In genomic region chr15:87783331-87783730, GRCm38 (mm10) we compare ENCODE assay signal across 19 mouse cellular contexts.
DNase-seq lines count a peak whose midpoint lies in the region.
"Had no signal": no experiment of that assay in that cellular context is flagged by ENCODE, and none has a peak within 500 bp of the region (broad histone marks: within the 10 kb centered on the region; RNA-seq: fewer than 3 reads in every experiment).

No protein-coding gene starts in this region.

- H3K27ac ChIP-seq in heart, embryonic 10.5 days, result no peak overlapping the region
- H3K27ac ChIP-seq in limb, embryonic 10.5 days, result no peak overlapping the region

- intact Hi-C loops in heart, postnatal 36 days (cut with DNase I), result no loop called here

- H3K9me3 ChIP-seq in heart, embryonic 10.5 days, result no peaks in the 10 kb centered on the region
- no peaks in the 10 kb centered on the region for H3K9me3 ChIP-seq in limb, embryonic 10.5 days (replicated peaks)

- no peaks in the 10 kb centered on the region for H3K36me3 ChIP-seq in heart, embryonic 10.5 days
- no peaks in the 10 kb centered on the region for H3K36me3 ChIP-seq in limb, embryonic 10.5 days
- H3K36me3 ChIP-seq: G1E had no signal

- H3K4me1 ChIP-seq in heart, embryonic 10.5 days, result no peaks in the 10 kb centered on the region
- H3K4me1 ChIP-seq in limb, embryonic 10.5 days, result no peaks in the 10 kb centered on the region

- no peaks in the 10 kb centered on the region for H3K27me3 ChIP-seq in heart, embryonic 10.5 days (ENCODE audit: insufficient read depth, poor library complexity, severe bottlenecking)
- H3K27me3 ChIP-seq in limb, embryonic 10.5 days (ENCODE audit: low read depth, poor library complexity, severe bottlenecking), result no peaks in the 10 kb centered on the region
- H3K27me3 ChIP-seq: CH12.LX, Patski had no signal

- no peak overlapping the region for H3K4me3 ChIP-seq in heart, embryonic 10.5 days
- H3K4me3 ChIP-seq in limb, embryonic 10.5 days, result no peak overlapping the region

- 74% methylated on average over 2 of the region's 2 CpGs for WGBS in heart, embryonic 10.5 days
- 86% methylated on average over 2 of the region's 2 CpGs for WGBS in limb, embryonic 10.5 days

- peak; percentile 76 for DNase-seq in heart, adult 11 months
- DNase-seq in heart, adult 8-10 months (ENCODE audit: low spot score), result no peak
- peak; percentile 71 for DNase-seq in heart, embryonic 10.5 days (ENCODE audit: low spot score)
- DNase-seq in heart, postnatal 36 days, result no peak
- peak; percentile 12 for DNase-seq in limb, embryonic 10.5 days (ENCODE audit: low spot score)
- no peak for DNase-seq in spleen, adult 18-20 months
- DNase-seq: adrenal gland, adult 2 months; adrenal gland, adult 8-10 months; adrenal gland, postnatal 10 days; adrenal gland, postnatal 14 days; adrenal gland, postnatal 25 days; adrenal gland, postnatal 36 days; B cell, adult 2 months; cerebellum, adult 11 months; cerebellum, adult 11-12 months; cerebellum, adult 18-20 months had no signal

Comparison
In these comparisons a context has a peak if more than half of its experiments do, and no peak if none do; other contexts are left out.
1. DNase-seq: peak in heart, adult 11 months (single experiment), heart, embryonic 10.5 days (single experiment) and limb, embryonic 10.5 days (single experiment); none in heart, adult 8-10 months (single experiment), heart, postnatal 36 days (0 of 2) and spleen, adult 18-20 months (0 of 2).